Mouse (Mus musculus) heart, postnatal 25 days (tissue): ENCODE results near the gene Calcrl. TPM values are rescaled to one million over a fixed set of nuclear protein-coding genes. Genes with fewer than 3 reads are reported as not detected.
"Not testable (repeated sequence)": the region's sequence is repeated elsewhere in the genome, so short reads cannot be mapped to it uniquely, and the experiment has no call there.

Experiments used
- DNase-seq: peaks from one replicate; pipeline ENCODE4 v3.0.0; 2022; ENCODE audit warnings: low spot score
- intact Hi-C: fragments of 180-260 bp; cut with DNase I; formaldehyde crosslinking; loops from one replicate; pipeline ENCODE4 v1.15.1; 2025
- total RNA-seq, 2 experiments: library from RNA; stranded (reverse); gene quantifications; 2 replicates each; pipeline ENCODE4 v1.2.3; 2021

The Calcrl gene
- total RNA-seq, 2 experiments from 2014 or later, result 32.3 to 41.2 TPM

DNA sequence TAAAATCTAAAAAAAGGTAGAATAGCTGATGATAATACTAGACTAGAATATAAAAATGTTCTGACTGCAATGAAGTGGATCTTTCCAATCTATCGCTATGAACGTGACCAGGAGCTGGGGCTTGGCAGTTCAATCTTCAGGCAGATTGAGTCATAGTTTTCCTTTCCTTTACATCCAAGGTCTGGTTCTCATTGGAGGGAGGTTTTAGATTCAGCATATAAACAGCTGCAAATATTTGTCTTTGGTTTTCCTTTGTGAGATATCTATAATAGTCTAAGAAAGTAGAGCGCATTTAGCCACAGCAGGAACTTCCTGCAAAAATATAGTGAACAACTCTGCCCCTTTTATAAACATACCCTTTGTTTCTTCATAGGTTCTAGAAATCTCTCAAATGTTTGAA is 22.5 kb downstream of the Calcrl start:
- intact Hi-C loops, result no loop called here
- DNase-seq, result no peak

DNA sequence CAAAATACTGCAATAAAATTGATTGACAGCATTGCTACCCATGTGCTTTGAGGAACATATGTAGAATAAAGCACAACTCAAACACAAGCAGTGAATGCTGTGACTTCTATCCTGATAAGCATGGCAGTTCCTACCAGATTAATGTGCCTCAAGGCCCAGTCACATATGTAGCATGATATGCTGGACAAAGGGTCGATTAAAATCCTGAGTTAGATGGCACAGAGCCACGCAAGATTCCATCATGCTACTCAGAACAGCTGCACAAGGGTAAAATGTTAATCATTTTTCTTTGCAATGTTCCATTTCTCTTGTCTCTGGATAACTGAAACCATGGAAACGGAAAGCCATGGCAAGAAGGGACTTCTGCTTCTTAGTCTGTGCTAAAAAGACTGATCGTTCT is 28.7 kb downstream of the Calcrl start:
- intact Hi-C loops, result no loop called here
- no peak for DNase-seq

DNA sequence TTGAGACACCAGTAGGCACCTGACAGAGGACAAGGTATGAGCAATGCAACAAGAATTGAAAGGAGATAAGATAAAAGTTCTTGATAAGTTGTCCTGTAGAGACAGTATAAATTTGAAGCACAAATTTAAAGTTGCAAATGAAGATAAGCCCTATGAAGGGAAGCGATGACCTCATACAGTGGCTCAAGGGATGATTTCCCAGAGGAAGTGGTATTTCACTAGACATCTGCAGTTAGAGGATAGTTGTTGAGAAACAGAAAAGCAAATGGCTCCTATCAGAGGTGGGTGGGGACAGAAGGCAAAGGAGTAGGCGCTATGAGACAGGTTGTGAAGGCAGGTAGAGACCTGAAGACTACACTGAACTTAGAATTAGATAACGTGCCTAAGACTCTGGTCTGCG is 32.0 kb downstream of the Calcrl start:
- intact Hi-C loops, result no loop called here
- no peak for DNase-seq

DNA sequence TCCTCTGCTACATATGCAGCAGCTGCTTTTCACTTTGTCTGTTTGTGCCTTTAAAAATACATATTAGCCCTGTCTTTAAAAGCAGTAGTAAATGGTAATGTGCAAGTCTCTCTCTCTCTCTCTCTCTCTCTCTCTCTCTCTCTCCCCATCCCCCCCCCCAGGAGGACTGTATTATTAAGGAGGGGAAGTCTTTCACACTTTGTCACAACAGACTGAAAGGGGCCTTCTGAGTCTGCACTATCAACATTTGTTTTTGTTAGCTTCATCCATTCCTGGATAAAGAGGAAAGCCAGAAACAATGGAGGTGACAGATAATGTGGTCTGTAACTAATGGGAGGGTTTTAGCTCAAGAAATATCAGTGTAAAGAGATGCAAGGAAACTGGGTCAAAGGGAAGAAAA is 36.1 kb downstream of the Calcrl start:
- DNase-seq, result no peak

DNA sequence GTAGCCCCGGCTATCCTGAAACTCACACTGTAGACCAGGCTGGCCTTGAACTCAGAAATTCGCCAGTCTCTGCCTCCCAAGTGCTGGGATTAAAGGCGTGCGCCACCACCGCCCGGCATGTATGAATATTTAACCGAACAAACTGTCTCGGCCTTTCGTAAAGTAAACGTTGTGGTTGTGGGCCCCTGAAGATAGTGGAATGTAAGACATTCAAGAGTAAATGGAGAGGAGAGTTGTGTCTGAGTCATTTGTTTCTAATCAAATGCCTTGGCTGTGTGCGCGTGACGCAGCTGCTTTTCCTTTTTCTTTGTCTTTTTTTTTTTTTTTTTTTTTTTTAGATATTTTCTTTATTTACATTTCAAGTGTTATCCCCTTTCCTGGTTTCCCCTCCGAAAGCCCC is 36.7 kb downstream of the Calcrl start:
- intact Hi-C loops, result loop anchor here (5.0 kb wide), 1 partner anchor 206 kb away; no protein-coding TSS in a partner anchor

More for the DNA sequence above, 36.1 kb downstream of the Calcrl start:
- intact Hi-C loops, result loop anchor here (5.0 kb wide), 1 partner anchor 207 kb away; no protein-coding TSS in a partner anchor

DNA sequence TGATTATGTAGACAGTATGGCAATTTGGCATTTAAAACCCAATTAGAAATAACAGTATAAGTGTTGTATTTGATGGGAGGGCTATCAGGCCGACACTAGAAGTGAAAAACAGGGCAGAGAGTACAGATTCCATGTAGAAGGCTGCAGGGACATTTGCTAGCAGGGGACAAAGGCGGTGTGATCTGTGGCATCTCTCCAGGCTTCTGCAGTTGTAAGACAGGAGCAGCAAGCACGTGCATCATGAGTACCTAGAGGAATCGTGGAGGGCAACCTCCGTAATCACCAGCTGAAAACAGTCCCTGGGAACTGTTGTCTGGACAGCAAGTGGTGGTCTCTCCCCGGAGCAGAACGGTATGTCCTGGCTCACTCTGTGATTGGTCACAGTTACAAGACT is 37.2 kb downstream of the Calcrl start:
- DNase-seq, result no peak

More for the DNA sequence above, 36.7 kb downstream of the Calcrl start:
- not testable (repeated sequence) for DNase-seq

DNA sequence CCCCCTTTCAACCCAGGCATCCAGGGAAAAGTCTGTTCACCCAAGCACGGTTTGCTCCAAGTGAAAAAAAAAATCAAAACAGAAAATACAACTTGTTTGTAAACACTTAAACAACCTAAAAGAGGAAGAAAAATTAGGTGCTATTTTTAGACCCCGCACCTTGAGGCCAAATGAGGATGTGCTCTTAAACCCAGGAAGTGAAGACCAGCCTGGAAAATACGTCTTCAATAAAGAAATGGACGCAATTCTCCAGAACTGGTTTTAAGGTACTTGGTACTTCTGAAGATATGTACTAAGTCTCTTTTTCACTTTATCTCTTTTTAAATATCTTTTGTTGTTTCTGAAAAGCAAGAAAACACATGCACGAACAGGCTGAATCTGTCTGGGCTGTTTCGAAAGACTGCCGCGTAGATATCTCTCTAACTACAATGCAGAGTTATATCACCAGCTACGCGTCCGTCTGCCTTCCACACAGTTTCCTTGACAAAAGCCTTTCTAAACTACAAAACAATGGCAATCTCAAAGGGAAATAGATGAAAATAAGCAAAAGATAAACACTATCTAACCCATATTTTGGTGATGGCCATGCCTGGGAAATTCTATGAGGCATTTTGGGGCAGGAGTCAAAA is 37.7 kb downstream of the Calcrl start:
- no peak for DNase-seq
- intact Hi-C loops, result loop anchor here (1.0 to 5.0 kb wide), 3 partner anchors 37 to 205 kb away; no protein-coding TSS in a partner anchor

More for the DNA sequence above, 37.2 kb downstream of the Calcrl start:
- intact Hi-C loops, result loop anchor here (5.0 kb wide), 1 partner anchor 206 kb away; no protein-coding TSS in a partner anchor

DNA sequence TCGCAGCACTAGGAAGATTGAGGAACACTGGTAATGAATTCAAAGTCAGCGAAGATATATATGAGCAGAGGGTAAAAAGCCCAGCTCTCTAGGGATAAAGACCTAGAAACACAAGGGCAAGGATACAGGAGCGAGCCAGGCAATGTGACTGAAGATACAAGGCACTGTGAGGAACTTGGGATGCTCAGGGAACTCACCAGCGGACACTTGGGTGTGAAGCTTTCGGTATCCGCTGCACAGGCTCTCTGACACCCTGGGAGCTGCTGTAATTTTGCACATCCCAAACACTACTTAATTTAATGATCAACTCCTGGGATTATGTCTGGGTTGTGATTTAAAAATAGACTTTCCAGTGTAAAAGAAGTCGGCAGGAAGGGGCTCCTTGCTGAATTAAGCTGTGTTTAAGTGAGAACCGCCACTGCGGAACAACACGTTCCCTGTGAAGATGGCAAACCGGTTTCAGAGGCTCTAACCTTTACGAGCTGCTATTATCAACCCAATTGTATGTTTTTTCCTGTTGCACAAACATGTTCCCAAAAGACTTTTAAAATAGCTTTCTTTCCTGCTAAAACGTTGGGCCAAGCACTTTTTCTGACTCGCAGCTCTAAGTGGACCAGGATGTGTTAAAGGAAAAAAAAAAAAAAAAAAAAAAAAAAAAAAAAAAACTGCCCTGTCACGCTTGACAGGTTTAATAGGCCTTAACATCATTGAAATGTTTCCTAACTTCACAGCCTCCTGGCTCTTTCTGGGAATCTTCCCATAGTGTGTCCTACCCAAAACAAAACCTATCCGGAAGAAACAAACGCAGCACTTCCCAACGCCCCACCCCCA is 38.4 kb downstream of the Calcrl start:
- DNase-seq, result peak; percentile 19
- intact Hi-C loops, result loop anchor here (1.0 to 5.0 kb wide), 3 partner anchors 38 to 204 kb away; no protein-coding TSS in a partner anchor

DNA sequence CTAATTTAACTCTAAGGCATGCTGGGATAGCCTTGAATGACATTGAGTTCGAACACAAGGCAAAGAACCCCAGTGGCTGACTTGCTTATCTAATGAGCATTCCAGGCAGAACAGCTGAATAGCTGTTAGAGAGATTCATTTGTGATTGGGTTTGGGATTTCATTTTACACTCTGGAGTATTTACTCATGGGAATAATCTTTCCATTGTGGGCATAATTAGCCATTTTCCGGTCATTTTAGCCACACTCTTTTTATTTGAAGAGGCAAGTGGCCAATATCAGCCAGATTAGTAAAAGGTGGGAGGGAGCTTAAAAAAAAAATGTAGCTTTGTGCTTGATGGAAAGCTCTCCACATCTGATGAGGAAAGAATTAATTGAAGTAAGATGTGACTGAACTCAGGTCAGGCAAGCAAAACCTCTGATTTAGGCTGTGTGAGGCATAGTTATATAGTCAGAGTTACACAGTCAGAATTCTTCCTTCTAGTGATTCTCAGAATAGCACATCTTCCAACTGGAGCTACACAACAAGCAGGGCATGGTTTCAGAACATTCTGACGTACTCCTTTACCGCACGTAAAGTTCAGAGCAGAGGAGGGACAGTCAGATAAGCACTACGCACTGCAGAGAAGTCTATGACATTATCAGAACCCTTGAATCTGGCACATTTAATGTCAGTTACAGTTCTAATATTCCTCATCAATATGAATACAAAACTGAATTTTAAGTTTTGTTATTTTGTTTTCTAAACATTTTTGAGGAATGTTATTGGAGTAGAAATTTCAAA is 40.1 kb downstream of the Calcrl start:
- no peak for DNase-seq
- intact Hi-C loops, result loop anchor here (5.0 kb wide), 3 partner anchors 48 to 203 kb away; no protein-coding TSS in a partner anchor

DNA sequence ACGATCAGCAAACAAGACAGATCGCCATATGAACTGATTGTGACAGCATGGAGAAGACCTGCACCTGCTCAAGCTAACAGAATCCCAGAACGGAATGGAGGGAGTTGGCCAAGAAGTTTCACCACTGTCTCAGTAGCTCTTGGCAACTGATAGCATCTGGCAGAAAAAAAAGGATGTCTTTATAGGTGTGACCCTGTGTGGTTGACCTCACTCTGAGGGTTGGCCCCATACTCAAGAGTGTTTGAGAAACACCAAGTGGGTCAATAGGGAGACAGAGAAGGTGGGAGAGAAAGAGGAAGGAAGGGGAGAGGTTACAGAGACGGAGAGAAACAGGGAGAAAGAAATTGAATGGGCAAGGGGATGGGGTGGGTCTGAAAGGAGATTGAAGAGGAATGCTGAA is 41.4 kb downstream of the Calcrl start:
- intact Hi-C loops, result loop anchor here (5.0 kb wide), 2 partner anchors 47 to 132 kb away; no protein-coding TSS in a partner anchor
- DNase-seq, result no peak

DNA sequence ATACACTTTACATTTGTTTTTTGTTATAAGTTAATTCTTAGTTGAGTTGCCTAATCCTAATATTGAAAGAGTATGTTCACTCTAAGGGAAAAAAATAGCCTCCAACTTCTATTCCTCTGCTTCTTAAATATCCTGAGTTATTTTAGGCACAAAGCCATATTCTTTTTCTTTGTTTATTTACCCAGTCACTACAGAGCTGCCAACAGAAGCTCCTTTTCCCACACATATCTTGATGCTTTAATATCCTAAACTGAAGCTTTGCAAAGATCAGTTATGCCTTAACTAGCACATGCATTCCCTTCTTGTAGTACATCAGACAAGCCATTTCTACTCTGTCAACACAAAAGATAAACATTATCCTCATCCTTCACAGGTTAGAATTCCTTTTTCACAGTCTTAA is 42.7 kb downstream of the Calcrl start:
- intact Hi-C loops, result loop anchor here (5.0 kb wide), 2 partner anchors 45 to 130 kb away; no protein-coding TSS in a partner anchor
- DNase-seq, result no peak

DNA sequence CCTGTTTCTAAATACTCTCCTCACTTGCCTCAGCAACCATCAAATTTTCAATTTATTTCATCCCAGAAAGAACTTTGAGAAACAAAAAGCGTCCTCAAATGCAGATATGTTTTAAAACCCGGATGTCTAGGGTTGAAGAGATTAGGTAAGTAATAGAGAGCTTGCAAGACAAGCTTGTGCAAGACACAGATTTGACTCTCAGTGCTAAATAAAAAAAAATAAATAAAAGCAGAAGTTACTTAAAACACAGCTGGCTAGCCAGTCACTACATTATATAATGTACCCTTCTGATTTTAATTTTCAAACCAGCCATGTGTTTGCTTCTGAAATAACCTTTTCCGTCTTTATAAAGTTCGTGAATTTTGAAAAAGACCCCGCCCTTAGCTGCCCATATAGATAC is 43.2 kb downstream of the Calcrl start:
- intact Hi-C loops, result loop anchor here (5.0 kb wide), 2 partner anchors 45 to 130 kb away; no protein-coding TSS in a partner anchor
- no peak for DNase-seq

DNA sequence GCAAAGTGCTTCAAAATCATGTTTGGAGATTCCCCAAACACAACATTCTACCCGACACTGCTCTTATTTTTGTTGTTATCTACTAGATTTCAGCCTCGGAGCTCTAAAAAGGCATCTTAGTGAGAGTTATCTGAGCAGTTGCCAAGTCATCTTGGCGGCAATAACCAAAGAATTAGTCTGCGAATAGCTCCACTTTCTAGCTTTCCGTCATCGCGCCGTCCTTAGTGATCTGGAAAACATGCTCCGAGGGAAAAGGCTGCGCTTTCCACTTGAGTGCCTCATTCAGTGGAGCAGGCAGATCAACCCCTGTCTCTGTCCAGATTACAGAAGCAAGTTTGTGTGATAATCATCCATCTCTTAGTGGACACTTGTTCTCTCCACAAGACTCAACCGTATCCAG is 44.4 kb downstream of the Calcrl start:
- DNase-seq, result peak; percentile 29

DNA sequence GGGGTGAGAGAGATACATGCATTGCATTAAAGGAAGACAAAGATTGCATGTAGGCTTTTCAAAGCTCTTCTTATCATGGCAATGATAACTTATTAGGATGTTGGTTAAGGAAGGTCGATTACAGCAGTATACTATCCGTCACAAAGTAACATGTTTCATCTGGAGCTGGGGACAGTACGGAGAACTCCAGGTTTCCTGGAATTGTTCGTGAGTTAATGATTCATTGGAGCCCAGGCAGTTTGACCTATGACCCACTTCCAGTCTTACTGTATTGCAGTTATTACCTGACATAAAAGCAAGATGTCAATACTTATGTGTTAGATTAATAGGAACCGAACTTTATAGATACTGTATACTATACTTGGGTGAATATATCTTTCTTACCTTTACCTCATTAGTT is 46.5 kb downstream of the Calcrl start:
- DNase-seq, result no peak
- intact Hi-C loops, result no loop called here

More for the DNA sequence above, 44.4 kb downstream of the Calcrl start:
- intact Hi-C loops, result loop anchor here (5.0 kb wide), 2 partner anchors 44 to 129 kb away; no protein-coding TSS in a partner anchor

DNA sequence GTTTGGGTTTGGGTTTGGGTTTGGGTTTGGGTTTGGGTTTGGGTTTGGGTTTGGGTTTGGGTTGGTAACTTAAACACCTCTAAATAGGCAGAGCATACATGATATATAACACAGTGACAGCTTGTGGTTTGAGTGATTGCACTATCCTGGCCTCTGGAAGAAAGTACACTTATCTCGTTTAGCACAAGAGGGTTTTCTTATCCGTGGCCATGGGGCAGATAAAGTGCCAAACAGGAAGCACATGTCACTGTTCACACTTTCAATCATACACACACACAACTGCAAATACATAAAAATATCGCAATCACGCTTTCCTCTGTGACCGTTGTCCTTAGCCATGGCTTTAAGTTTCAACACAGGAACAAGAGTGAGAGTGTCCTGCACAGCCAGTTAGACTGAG is 56.0 kb downstream of the Calcrl start:
- no peak for DNase-seq
- intact Hi-C loops, result no loop called here

DNA sequence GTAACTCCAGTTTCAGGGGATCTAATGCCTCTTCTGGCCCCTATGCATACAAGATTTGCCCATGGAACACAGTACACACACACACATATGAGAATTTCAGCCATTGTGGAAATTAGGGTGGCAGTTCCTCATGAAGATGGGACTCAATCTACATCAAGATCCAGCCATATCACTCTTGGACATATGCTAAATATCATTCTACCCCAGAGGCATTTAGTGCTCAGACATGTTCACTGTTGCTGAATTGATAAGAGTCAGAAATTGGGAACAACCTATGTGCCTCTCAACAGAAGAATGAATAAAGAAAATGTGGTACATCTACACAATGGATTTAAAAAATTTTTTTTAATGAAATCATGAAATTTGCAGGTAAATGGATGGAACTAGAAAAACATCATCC is 58.5 kb downstream of the Calcrl start:
- intact Hi-C loops, result no loop called here
- no peak for DNase-seq

DNA sequence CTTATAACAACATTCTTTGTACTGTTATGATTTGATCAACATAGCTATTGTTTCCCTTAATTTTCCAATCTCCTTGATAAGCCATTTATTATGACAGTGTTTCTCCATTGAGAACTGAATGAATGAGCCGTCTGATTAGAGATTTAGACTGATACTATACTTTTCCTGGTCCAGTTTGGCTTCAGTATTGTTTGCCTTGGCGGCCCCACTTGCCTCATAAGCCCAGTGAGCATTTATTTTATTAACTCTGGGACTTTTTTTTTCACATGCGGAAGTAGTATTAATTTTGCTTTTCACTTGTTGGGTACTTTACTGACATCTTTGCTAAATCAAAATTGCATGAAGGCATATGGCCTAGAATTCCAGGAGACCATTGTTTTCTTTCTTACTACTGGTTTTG is 59.9 kb downstream of the Calcrl start:
- intact Hi-C loops, result no loop called here
- DNase-seq, result no peak

DNA sequence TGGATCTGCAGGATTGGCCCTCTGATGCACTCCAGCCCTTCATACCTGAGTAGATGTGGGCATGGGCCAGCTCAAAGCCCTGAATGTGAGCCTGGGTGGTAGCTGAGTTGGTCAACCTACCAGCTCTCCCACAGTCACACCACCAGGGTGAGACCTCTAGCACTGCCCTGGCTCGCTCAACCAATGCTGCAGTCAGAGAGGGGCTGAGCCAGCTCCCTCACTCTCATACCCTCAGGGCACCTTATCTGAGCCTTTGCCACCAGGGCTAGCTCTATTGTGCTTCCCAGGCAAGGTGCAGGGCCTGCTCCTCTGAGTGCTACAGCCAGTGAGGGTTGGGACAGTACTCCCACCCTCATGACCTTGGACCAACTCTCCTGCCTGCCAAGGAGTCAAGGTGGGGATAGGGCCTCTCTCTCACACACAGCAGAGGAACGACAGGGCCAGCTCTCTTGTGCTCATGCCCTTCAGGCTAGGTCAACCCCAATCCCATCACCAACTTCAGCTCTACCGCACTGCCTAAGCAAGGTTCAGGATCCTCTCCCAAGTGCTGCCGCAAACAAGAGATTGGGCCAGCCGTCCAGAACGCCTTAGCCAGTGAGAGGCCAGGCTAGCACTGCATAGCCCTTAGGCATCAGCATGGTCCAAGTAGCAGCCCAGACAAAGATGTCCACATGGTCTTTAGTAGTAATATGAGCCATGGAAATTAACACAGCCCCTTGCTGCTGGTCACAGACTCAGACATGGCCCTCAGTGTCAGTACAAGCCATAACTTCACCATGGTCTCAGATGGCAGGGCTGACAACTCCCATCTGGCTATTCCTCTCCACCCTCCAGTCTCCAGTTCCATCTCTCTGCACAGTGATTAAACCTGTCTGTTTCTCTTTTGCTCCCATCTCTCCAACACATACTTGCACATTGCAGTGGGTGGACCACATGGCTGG is 62.2 kb downstream of the Calcrl start:
- intact Hi-C loops, result no loop called here
- no peak for DNase-seq
